Mouse (Mus musculus) forelimb bud, embryonic 11.5 days (tissue): Measurements from ENCODE around the gene Mrgpre.

Experiments
- DNase-seq: peaks from one replicate; pipeline ENCODE4 v3.0.0-alpha.2; 2012; ENCODE audit warnings: low read depth, low spot score

The Mrgpre gene

GRCm38 (mm10) chr7:143777375-143777774 lies 6.9 kb downstream of the Mrgpre start:
- no peak for DNase-seq

GRCm38 (mm10) chr7:143776137-143776536 lies 8.2 kb downstream of the Mrgpre start:
- no peak for DNase-seq

DNA sequence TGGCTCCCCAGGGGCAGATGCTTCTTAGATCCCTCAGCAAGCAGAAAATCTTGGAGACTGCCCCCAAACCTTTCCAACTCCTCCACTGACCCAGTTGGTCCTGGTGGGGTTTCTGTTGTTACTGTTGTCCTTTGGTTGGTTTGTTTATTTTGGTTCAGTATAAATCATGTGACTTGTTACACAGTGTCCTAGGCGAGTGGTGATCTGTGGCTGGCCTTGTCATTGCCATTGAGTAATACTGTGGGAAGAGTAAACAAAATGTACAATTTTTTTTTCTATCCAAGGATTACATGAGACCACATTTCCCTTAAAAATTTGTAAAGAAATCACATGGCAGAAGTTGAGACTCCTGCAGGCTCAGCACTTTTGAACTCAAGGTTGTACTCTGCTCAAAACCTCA lies 14.8 kb downstream of the Mrgpre start:
- no peak for DNase-seq

- no peak for DNase-seq
Measured at GRCm38 (mm10) chr7:143768267-143768666, 16.0 kb downstream of the Mrgpre start.

- DNase-seq = no peak
Measured at GRCm38 (mm10) chr7:143766893-143767292, 17.4 kb downstream of the Mrgpre start, which contains the start of gene Mrgprg. Mrgprg (minus strand) TSS chr7:143766993.

GRCm38 (mm10) chr7:143764876-143765530 lies 19.3 kb downstream of the Mrgpre start:
- no peak for DNase-seq

DNA sequence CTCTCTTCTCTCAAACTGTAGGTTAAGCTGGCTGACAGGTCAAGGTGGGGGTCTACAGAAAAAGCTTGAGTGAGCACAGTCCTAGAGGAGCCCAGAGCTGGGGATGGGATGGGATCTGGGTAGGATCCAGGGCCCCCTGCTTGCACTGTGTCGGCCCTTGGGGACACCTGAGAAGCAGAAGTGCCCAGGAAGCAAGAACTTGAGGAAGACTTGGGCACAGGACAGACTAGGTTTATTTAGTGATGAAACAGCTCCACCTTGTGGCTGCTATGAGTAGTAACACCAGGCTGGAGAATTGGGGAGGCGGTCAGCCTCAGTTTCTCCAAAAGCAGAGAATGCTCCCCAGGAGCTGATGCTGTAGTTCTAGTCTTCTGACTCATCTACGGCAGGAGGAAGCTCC lies 20.5 kb downstream of the Mrgpre start:
- peak; percentile 49 for DNase-seq

- DNase-seq = no peak
Measured at GRCm38 (mm10) chr7:143758956-143759355, 25.3 kb downstream of the Mrgpre start.

- no peak for DNase-seq
Measured at GRCm38 (mm10) chr7:143757696-143758095, 26.6 kb downstream of the Mrgpre start.

DNA sequence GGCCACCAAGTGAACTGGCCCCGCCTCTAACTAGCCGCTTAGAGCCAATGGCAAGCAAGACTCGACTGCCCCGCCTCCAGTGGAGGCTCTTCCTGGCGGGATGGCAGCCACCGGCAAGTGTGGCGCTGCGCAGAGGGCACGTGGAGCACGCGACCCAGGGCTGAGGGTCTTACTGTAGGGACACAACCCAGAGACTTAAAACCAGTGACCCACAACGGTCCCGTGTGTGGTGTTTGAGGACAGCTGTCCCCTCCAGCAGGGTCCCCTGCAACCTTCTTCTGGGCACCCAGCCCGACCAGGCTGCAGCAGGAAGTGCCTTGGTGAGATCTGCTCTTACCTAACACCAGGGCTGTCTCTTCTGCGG lies 27.3 kb downstream of the Mrgpre start:
- peak; percentile 60 for DNase-seq

GRCm38 (mm10) chr7:143756125-143757026 lies 27.9 kb downstream of the Mrgpre start, which contains the start of gene Osbpl5:
Osbpl5 (minus strand) TSS chr7:143756985.
- DNase-seq = no peak

DNA sequence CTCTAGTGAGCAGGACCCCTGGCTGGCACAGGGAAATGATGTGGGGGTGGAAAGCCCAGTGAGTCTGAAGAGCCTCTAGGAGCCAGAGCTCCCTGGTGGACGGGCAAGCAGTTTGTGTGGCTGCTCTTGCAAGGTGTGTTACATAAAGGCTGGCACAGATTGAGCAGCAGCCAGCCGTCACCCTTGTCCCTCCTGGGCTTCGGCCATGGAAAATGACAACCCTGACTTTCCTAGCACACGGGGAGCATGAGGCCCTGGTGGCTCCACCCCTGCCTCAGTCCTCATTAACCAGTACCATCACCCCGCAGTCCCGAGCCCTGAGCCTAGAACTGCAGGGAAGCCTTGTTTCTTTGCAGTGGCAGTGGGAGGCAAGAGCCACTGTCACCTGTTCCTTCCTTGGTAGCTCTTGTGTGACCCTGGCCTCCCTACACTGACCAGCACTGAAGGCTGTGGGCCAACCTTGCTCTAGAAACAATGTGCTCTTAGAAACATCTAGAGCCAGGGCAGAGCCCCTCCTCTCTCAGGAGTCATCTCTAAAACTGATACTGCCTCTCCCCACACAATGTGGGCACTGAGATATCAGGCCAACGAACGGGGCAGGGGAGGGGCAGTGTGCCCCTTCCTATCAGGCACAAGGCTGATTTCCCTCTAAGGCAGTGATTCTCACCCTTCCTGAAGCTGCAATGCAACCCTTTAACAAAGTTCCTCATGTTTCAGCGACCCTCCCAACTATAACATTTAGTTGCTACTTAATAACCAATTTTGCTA lies 28.8 kb downstream of the Mrgpre start:
- DNase-seq = no peak

- DNase-seq = peak; percentile 63
Measured at GRCm38 (mm10) chr7:143753990-143754715, 30.1 kb downstream of the Mrgpre start.

DNA sequence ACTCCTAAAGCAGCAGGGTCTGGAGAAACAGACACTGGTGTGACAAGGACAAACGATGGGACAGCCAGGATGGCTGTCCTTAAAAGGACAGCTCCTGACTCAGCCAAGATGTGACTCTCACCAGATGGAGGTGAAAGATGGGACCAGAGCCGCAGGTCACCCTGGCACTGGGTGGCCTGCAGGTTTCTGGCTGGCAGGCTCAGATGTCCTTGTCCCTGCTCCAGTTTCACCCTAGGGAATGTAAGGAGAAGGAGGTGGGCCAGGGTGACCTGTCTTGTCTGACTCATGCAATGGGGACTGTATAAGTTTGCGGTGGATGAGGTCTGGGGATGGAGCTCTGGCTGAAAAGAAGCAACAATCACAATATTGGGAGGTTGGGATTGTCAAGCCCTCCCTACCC lies 31.7 kb downstream of the Mrgpre start:
- DNase-seq = no peak

- DNase-seq = no peak
Measured at GRCm38 (mm10) chr7:143752056-143752455, 32.2 kb downstream of the Mrgpre start.

GRCm38 (mm10) chr7:143751380-143751779 lies 32.9 kb downstream of the Mrgpre start:
- DNase-seq = no peak

- no peak for DNase-seq
Measured at GRCm38 (mm10) chr7:143749045-143749444, 35.3 kb downstream of the Mrgpre start.

GRCm38 (mm10) chr7:143748041-143748868 lies 36.0 kb downstream of the Mrgpre start:
- DNase-seq = peak; percentile 93

DNA sequence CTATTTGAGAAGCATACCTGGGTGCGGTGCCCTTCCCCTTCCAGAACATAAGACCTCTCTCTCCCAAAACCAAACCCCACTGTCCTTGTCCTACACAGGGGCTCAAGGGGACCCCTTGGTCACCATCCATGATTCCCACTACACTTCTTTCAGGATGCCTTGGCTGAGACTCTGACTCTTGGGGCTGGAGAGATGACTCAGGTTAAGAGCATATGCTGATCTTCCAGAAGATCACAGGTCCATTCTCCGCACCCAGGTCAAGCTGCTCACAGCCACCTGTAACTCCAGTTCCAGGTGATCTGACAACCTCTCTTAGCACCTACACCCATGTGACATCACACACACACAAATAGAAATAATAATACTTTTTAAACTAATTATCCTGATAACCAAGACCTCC lies 43.6 kb downstream of the Mrgpre start:
- DNase-seq = no peak
